Mouse (Mus musculus) lung, adult 10 weeks (tissue): ENCODE data around the gene Trh. TPM values are rescaled to one million over a fixed set of nuclear protein-coding genes. Genes with fewer than 3 reads are reported as not detected.

ENCODE experiments used
- polyA plus RNA-seq: library from polyadenylated mRNA; stranded (reverse); fragments of 350-450 nt; fragmentation: Illumina TruSeq; extraction: RNeasy Lipid Tissue Mini Kit (QIAGEN cat#74804); gene quantifications from one replicate; pipeline ENCODE4 v1.2.3, GENCODE M21; 2014; ENCODE audit warnings: low read depth, low replicate concordance; ENCODE audit not compliant: insufficient read depth

Trh gene
- polyA plus RNA-seq, result not detected

GRCm38 (mm10) chr6:92244591-92244990, at the start of gene Trh:
Gene Trh, minus strand, starts transcription at chr6:92244650.

GRCm38 (mm10) chr6:92214773-92215449, 29.5 kb downstream of the Trh start, which contains the start of gene Rbsn:
Gene Rbsn, minus strand, starts transcription at chr6:92214925.

Other genes starting within 250 kb of the Trh start
- 8.9 TPM for gene Nr2c2, start 153.3 kb downstream of the Trh start, polyA plus RNA-seq
- 28.8 TPM for gene Mrps25, start 60.6 kb downstream of the Trh start, polyA plus RNA-seq
- gene Rbsn, start 29.7 kb downstream of the Trh start, polyA plus RNA-seq, result 7.6 TPM